Mouse (Mus musculus) hindbrain, embryonic 15.5 days (tissue): ENCODE data around the gene Prkcd. TPM values are rescaled to one million over a fixed set of nuclear protein-coding genes. Genes with fewer than 3 reads are reported as not detected.

Experiments
- ATAC-seq: fragments of 200-750 bp; cut with Nextera tagmentation; 2 replicates; pipeline ENCODE4 v1.8.0; 2017; ENCODE audit warnings: low read depth, moderate number of reproducible peaks, moderate TSS enrichment; ENCODE audit not compliant: low FRiP score
- H3K27ac ChIP-seq: fragments of 300-500 bp; sonication (generic); replicated peaks from 2 replicates; pipeline ENCODE4 v1.5.1; 2015; ENCODE audit warnings: mild to moderate bottlenecking, inconsistent platforms
- H3K27me3 ChIP-seq: fragments of 300-500 bp; sonication (generic); 2 replicates; pipeline ENCODE4 v1.6.1; 2015; ENCODE audit warnings: control low read depth, inconsistent platforms
- H3K36me3 ChIP-seq: fragments of 300-500 bp; sonication (generic); 2 replicates; pipeline ENCODE4 v1.6.1; 2015; ENCODE audit warnings: control low read depth, inconsistent platforms
- H3K4me1 ChIP-seq: fragments of 300-500 bp; sonication (generic); replicated peaks from 2 replicates; pipeline ENCODE4 v1.6.1; 2015; ENCODE audit warnings: control low read depth, inconsistent platforms
- H3K4me2 ChIP-seq: fragments of 300-500 bp; sonication (generic); 2 replicates; pipeline ENCODE4 v1.6.1; 2015; ENCODE audit warnings: moderate library complexity, mild to moderate bottlenecking, inconsistent platforms
- H3K4me3 ChIP-seq: fragments of 300-500 bp; sonication (generic); 2 replicates; pipeline ENCODE4 v1.5.1; 2015; ENCODE audit warnings: mild to moderate bottlenecking, inconsistent platforms
- H3K9ac ChIP-seq: fragments of 300-500 bp; sonication (generic); 2 replicates; pipeline ENCODE4 v1.6.1; 2015; ENCODE audit warnings: inconsistent platforms
- H3K9me3 ChIP-seq: fragments of 300-500 bp; sonication (generic); 2 replicates; pipeline ENCODE4 v1.6.1; 2016; ENCODE audit warnings: control low read depth, inconsistent platforms
- WGBS: fragments of 180-500 bp; shearing (Covaris S2); methylation state at CpG from one replicate; pipeline ENCODE4 v1.1.7; 2015; 5-methylcytosine and 5-hydroxymethylcytosine counted together
- polyA plus RNA-seq: library from polyadenylated mRNA; unstranded; fragments of >200 nt; fragmentation: Nextera tagmentation; extraction: Ambion mirVana; gene quantifications from 2 replicates; pipeline ENCODE4 v1.2.1, GENCODE M21; 2015

The Prkcd gene
- polyA plus RNA-seq, 1 experiment from 2014 or later = 27.1 TPM

GRCm38 (mm10) chr14:30649745-30650144 is 23.7 kb upstream of the Prkcd start:
- ATAC-seq = no peak
- Histone ChIP-seq H3K36me3 (no peaks in the 10 kb centered on the region), H3K4me3 (no peak overlapping the region), H3K9ac (no peak overlapping the region), H3K27ac (no peak overlapping the region), H3K9me3 (no peaks in the 10 kb centered on the region), H3K4me2 (no peak overlapping the region), H3K27me3 (no peaks in the 10 kb centered on the region), H3K4me1 (peaks cover 6% of the 10 kb centered on the region)
- WGBS = 79% methylated on average over 8 of the region's 8 CpGs

DNA sequence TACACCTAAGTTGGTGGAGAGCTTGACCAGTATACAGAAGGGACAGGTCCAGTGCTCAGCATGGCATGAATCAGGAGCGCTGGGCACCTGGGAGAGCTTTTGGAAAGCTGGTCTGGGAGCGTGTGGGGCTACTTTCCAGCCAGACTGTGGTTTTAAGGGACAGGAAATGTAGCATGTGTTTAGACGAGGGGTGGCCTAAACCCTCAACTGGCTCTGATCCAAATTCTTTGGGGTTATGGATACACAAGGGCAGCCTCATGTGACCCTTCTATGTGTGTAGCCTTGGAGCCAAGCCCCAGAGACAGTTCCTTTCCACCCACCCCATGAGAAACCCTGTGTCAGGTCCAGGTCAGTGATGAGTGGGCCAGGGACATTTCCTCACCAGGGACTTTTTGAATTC is 22.5 kb upstream of the Prkcd start:
- no peak for ATAC-seq
- Histone ChIP-seq H3K36me3 (no peaks in the 10 kb centered on the region), H3K4me2 (no peak overlapping the region), H3K27me3 (no peaks in the 10 kb centered on the region), H3K27ac (no peak overlapping the region), H3K4me1 (no peaks in the 10 kb centered on the region), H3K9me3 (no peaks in the 10 kb centered on the region), H3K9ac (no peak overlapping the region), H3K4me3 (no peak overlapping the region)
- WGBS = 63% methylated on average over 3 of the region's 3 CpGs

DNA sequence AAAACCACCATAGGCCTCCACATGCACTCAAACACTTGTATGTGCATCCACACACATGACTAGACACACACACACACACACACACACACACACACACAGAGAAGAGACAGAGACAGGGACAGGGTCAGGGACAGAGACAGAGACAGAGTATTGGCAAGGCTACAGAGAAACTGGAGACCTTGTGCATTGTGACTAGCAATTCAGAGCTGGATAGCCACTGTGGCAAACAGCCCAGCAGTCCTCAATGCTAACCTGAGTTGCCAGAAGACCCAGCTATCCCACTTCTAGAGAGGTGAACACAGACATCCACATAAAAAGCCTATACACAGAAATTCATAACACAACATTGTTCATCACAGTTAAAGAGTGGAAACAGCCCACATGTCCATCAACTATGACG is 20.5 kb upstream of the Prkcd start:
- H3K27ac ChIP-seq = no peak overlapping the region
- H3K4me2 ChIP-seq = no peak overlapping the region
- no peak overlapping the region for H3K4me3 ChIP-seq
- no peaks in the 10 kb centered on the region for H3K36me3 ChIP-seq
- ATAC-seq = no peak
- H3K27me3 ChIP-seq = no peaks in the 10 kb centered on the region
- 71% methylated on average over 1 of the region's 1 CpGs for WGBS
- no peaks in the 10 kb centered on the region for H3K4me1 ChIP-seq
- H3K9me3 ChIP-seq = no peaks in the 10 kb centered on the region
- no peak overlapping the region for H3K9ac ChIP-seq

DNA sequence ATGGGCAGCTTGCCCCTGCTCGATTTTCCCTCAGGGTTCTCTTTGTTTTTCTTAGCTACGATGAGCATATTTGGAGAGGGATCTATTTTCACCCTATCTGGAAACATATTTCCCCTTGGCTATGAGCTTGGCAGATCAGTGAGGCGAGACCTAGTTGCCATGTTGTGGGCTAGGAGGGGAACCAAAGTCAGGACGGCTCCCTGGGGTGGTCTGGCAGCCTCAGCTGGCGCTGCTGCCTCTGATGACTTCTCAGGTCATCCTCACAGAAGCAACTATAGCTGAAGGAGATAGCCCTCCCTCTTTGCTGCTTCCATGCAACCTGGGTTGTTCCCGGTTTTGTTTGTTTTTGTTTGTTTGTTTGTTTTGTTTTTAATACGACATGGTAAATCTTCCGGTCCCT is 19.1 kb upstream of the Prkcd start:
- H3K27ac ChIP-seq = no peak overlapping the region
- no peaks in the 10 kb centered on the region for H3K27me3 ChIP-seq
- no peaks in the 10 kb centered on the region for H3K4me1 ChIP-seq
- no peak overlapping the region for H3K4me3 ChIP-seq
- no peak overlapping the region for H3K4me2 ChIP-seq
- no peak overlapping the region for H3K9ac ChIP-seq
- WGBS = 61% methylated on average over 8 of the region's 8 CpGs
- no peaks in the 10 kb centered on the region for H3K36me3 ChIP-seq
- no peaks in the 10 kb centered on the region for H3K9me3 ChIP-seq
- no peak for ATAC-seq

DNA sequence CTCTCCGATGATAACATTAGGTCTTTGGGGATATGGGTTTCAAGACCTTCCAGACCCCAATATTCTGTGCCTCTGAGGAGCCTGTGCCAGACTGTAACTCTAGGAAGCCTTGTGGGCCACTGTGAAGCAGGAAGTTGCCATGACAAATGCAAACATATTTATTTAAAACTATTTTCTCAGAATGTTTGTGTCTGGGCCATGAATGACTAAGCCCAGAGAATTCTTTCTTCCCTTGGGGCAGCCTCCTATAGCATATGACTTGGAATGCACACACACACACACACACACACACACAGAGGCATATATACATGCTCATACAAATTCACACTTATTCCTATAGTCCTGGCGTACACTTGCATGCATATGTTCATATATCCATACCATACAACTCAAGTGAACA is 18.0 kb upstream of the Prkcd start:
- 89% methylated on average over 2 of the region's 2 CpGs for WGBS
- no peaks in the 10 kb centered on the region for H3K9me3 ChIP-seq
- ATAC-seq = no peak

GRCm38 (mm10) chr14:30641748-30642147 is 15.7 kb upstream of the Prkcd start:
- 65% methylated on average over 2 of the region's 2 CpGs for WGBS
- Histone ChIP-seq H3K4me1 (no peaks in the 10 kb centered on the region), H3K36me3 (no peaks in the 10 kb centered on the region), H3K9ac (no peak overlapping the region), H3K27me3 (no peaks in the 10 kb centered on the region), H3K27ac (no peak overlapping the region), H3K4me2 (no peak overlapping the region), H3K9me3 (no peaks in the 10 kb centered on the region), H3K4me3 (no peak overlapping the region)
- no peak for ATAC-seq

More for the DNA sequence above, 18.0 kb upstream of the Prkcd start:
- Histone ChIP-seq H3K4me1 (no peaks in the 10 kb centered on the region), H3K4me2 (no peak overlapping the region), H3K27ac (no peak overlapping the region), H3K36me3 (no peaks in the 10 kb centered on the region), H3K9ac (no peak overlapping the region), H3K4me3 (no peak overlapping the region), H3K27me3 (no peaks in the 10 kb centered on the region)

DNA sequence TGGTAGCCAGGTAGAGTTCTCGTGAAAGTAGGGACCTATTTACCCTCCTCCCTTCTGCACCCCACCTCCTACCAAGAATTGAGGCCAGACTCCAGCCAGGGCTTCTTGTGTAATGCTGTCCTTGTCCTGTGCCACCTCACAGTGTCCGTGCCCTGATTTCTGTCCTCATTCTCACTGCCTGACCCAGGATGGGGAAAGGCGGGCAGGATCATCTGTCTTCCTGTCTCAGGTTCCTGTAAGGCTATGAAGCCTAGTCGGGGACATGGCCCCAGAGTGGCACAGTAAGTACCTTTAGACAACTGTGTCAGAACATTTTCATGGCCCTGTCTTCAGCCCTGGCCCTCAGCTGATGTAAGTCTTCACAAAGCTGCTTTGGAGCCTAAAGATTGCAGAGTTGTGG is 12.7 kb upstream of the Prkcd start:
- no peak overlapping the region for H3K9ac ChIP-seq
- no peaks in the 10 kb centered on the region for H3K36me3 ChIP-seq
- H3K4me3 ChIP-seq = no peak overlapping the region
- no peak for ATAC-seq
- 84% methylated on average over 4 of the region's 4 CpGs for WGBS
- H3K27ac ChIP-seq = no peak overlapping the region
- H3K27me3 ChIP-seq = no peaks in the 10 kb centered on the region
- H3K4me2 ChIP-seq = no peak overlapping the region
- no peaks in the 10 kb centered on the region for H3K4me1 ChIP-seq
- no peaks in the 10 kb centered on the region for H3K9me3 ChIP-seq

- H3K9me3 ChIP-seq = no peaks in the 10 kb centered on the region
- no peak for ATAC-seq
These were observed 12.0 kb upstream of the Prkcd start for GRCm38 (mm10) chr14:30638009-30638408.

GRCm38 (mm10) chr14:30637087-30637486 is 11.1 kb upstream of the Prkcd start:
- Histone ChIP-seq H3K9me3 (no peaks in the 10 kb centered on the region), H3K36me3 (no peaks in the 10 kb centered on the region), H3K4me1 (no peaks in the 10 kb centered on the region), H3K4me2 (no peak overlapping the region), H3K27me3 (no peaks in the 10 kb centered on the region), H3K4me3 (no peak overlapping the region), H3K9ac (no peak overlapping the region), H3K27ac (no peak overlapping the region)
- WGBS = 84% methylated on average over 2 of the region's 2 CpGs
- no peak for ATAC-seq

More at GRCm38 (mm10) chr14:30638009-30638408, 12.0 kb upstream of the Prkcd start:
- Histone ChIP-seq H3K27me3 (no peaks in the 10 kb centered on the region), H3K4me1 (no peaks in the 10 kb centered on the region), H3K4me2 (no peak overlapping the region), H3K36me3 (no peaks in the 10 kb centered on the region), H3K4me3 (no peak overlapping the region), H3K9ac (no peak overlapping the region), H3K27ac (no peak overlapping the region)
- 88% methylated on average over 4 of the region's 4 CpGs for WGBS

DNA sequence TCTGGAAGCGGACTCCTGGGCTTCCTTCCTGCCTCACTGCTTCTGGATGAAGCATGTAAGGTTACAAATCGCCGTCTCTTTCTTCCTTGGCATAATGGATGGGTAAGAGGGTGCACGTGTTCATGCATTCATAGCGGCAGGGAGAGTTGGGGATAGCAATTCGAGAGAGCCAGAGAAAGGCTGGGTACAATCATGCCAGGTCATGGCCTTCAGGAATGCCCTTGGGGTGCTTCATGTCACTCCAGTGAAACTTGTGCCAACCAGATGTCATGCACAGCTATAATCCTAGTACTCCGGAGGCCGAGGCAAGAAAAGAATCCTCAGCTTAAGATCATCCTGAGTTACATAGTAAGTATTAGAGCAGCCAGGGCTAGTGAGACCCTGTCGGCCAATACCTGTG is 10.5 kb upstream of the Prkcd start:
- no peaks in the 10 kb centered on the region for H3K9me3 ChIP-seq
- 84% methylated on average over 9 of the region's 9 CpGs for WGBS

DNA sequence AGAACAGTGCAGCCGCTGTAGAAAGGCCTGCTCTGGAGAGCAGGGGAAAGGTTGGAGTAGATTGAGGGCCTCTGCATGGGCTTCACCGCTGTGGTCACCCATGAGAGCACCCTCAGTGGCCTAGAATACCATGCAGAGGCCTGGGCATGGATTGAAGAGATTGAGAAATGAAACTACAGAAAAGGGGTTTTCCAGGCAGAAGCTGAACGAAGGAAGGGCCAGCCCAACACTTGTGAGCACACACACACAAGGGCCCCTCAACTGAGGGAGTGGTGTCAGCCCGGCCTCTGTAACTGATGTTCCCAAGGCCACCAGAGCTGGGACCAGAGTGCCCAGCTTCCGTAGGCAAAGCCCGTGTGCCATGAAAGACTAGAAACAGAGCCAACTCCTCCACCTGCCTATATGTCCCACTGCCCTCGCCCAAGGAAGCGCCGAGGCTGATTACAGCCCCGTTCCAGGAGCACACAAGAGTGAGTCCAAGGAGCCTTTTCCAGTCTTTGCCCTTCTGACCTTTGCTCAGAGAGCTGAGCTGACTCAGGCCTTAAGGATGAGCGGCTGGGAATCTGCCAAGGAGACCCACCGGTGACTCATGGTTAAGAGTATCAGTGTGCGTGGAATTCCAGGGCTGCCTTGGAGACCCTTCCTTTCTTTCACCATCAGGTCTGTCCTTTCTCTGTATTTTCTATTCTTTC is 9.4 kb upstream of the Prkcd start:
- H3K36me3 ChIP-seq = no peaks in the 10 kb centered on the region
- H3K4me1 ChIP-seq = no peaks in the 10 kb centered on the region
- no peak overlapping the region for H3K9ac ChIP-seq
- 89% methylated on average over 13 of the region's 13 CpGs for WGBS
- no peak overlapping the region for H3K27ac ChIP-seq
- no peak overlapping the region for H3K4me2 ChIP-seq
- H3K27me3 ChIP-seq = no peaks in the 10 kb centered on the region
- H3K9me3 ChIP-seq = no peaks in the 10 kb centered on the region
- no peak overlapping the region for H3K4me3 ChIP-seq
- no peak for ATAC-seq

More for the DNA sequence above, 10.5 kb upstream of the Prkcd start:
- no peak overlapping the region for H3K27ac ChIP-seq
- H3K4me1 ChIP-seq = no peaks in the 10 kb centered on the region
- no peaks in the 10 kb centered on the region for H3K36me3 ChIP-seq
- H3K4me3 ChIP-seq = no peak overlapping the region
- H3K4me2 ChIP-seq = no peak overlapping the region
- no peak overlapping the region for H3K9ac ChIP-seq
- H3K27me3 ChIP-seq = no peaks in the 10 kb centered on the region
- no peak for ATAC-seq

- Histone ChIP-seq H3K27ac (no peak overlapping the region), H3K27me3 (no peaks in the 10 kb centered on the region), H3K4me1 (no peaks in the 10 kb centered on the region), H3K4me3 (no peak overlapping the region), H3K9me3 (no peaks in the 10 kb centered on the region), H3K4me2 (no peak overlapping the region), H3K36me3 (no peaks in the 10 kb centered on the region), H3K9ac (no peak overlapping the region)
- 86% methylated on average over 1 of the region's 1 CpGs for WGBS
- no peak for ATAC-seq
These were observed 8.4 kb upstream of the Prkcd start for GRCm38 (mm10) chr14:30634418-30634817.

GRCm38 (mm10) chr14:30633708-30634107 is 7.7 kb upstream of the Prkcd start:
- no peak for ATAC-seq
- no peak overlapping the region for H3K9ac ChIP-seq
- no peaks in the 10 kb centered on the region for H3K9me3 ChIP-seq
- H3K27ac ChIP-seq = no peak overlapping the region
- H3K4me2 ChIP-seq = no peak overlapping the region
- no peaks in the 10 kb centered on the region for H3K27me3 ChIP-seq
- no peaks in the 10 kb centered on the region for H3K4me1 ChIP-seq
- H3K36me3 ChIP-seq = no peaks in the 10 kb centered on the region
- WGBS = 80% methylated on average over 7 of the region's 7 CpGs
- no peak overlapping the region for H3K4me3 ChIP-seq
